Mouse (Mus musculus) limb, embryonic 14.5 days (tissue): Measurements from ENCODE around the gene Pde10a. TPM values are rescaled to one million over a fixed set of nuclear protein-coding genes. Genes with fewer than 3 reads are reported as not detected.

Experiments
- ATAC-seq: fragments of 200-750 bp; cut with Nextera tagmentation; 2 replicates; pipeline ENCODE4 v1.8.0; 2017; ENCODE audit warnings: low read depth, moderate number of reproducible peaks, moderate TSS enrichment; ENCODE audit not compliant: low FRiP score
- DNase-seq: peaks from one replicate; pipeline ENCODE4 v3.0.0-alpha.2; 2015; ENCODE audit warnings: low spot score
- H3K27ac ChIP-seq: fragments of 300-500 bp; sonication (generic); replicated peaks from 2 replicates; pipeline ENCODE4 v1.5.1; 2014; ENCODE audit warnings: low read depth, mild to moderate bottlenecking, low read length, moderate library complexity, mixed read lengths
- H3K27me3 ChIP-seq: fragments of 300-500 bp; sonication (generic); 2 replicates; pipeline ENCODE4 v1.6.1; 2014; ENCODE audit warnings: low read length, mixed read lengths; ENCODE audit not compliant: control insufficient read depth, insufficient read depth
- H3K36me3 ChIP-seq: fragments of 300-500 bp; sonication (generic); 2 replicates; pipeline ENCODE4 v1.6.1; 2014; ENCODE audit warnings: mild to moderate bottlenecking, low read length, moderate library complexity, mixed read lengths; ENCODE audit not compliant: control insufficient read depth, insufficient read depth
- H3K4me1 ChIP-seq: fragments of 300-500 bp; sonication (generic); 2 replicates; pipeline ENCODE4 v1.6.1; 2014; ENCODE audit warnings: antibody characterized with exemption, low read length, mixed read lengths; ENCODE audit not compliant: control insufficient read depth, insufficient read depth
- H3K4me2 ChIP-seq: fragments of 300-500 bp; sonication (generic); replicated peaks from 2 replicates; pipeline ENCODE4 v1.6.1; 2014; ENCODE audit warnings: low read depth, mild to moderate bottlenecking, low read length, moderate library complexity; ENCODE audit not compliant: severe bottlenecking
- H3K4me3 ChIP-seq: fragments of 300-500 bp; sonication (generic); replicated peaks from 2 replicates; pipeline ENCODE4 v1.5.1; 2014; ENCODE audit warnings: low read length
- H3K9ac ChIP-seq: fragments of 300-500 bp; sonication (generic); 2 replicates; pipeline ENCODE4 v1.6.1; 2014; ENCODE audit warnings: mild to moderate bottlenecking, low read depth, low read length, moderate library complexity; ENCODE audit not compliant: severe bottlenecking
- H3K9me3 ChIP-seq: fragments of 300-500 bp; sonication (generic); 2 replicates; pipeline ENCODE4 v1.6.1; 2016; ENCODE audit warnings: low read length; ENCODE audit not compliant: control insufficient read depth
- POLR2A ChIP-seq: fragments of 200-500 bp; IDR thresholded peaks from 2 replicates; pipeline ENCODE4 v1.8.0; 2012; ENCODE audit warnings: inconsistent platforms, mild to moderate bottlenecking, moderate library complexity, borderline replicate concordance; ENCODE audit not compliant: insufficient read depth, insufficient read length; ENCODE audit errors: extremely low read depth
- WGBS: fragments of 180-500 bp; shearing (Covaris S2); extraction: QIAGEN DNeasy Blood & Tissue Kit; methylation state at CpG from one replicate; pipeline ENCODE4 v1.1.7; 2014; 5-methylcytosine and 5-hydroxymethylcytosine counted together
- polyA plus RNA-seq, 2 experiments: library from polyadenylated mRNA; depleted of rRNA in 1 of 2; stranded (reverse) in 1 of 2; unstranded in 1 of 2; fragments of >200 nt; fragmentation: Nextera tagmentation in 1 of 2; extraction: Ambion mirVana in 1 of 2; gene quantifications; 2 replicates each; pipeline versions ENCODE4 v1.2.1 to v1.2.3; 2012 to 2014

Pde10a gene
- polyA plus RNA-seq, 2 experiments = 3.8 to 5.0 TPM

- no peak overlapping the region for H3K4me3 ChIP-seq
- ATAC-seq = no peak
- 67% methylated on average over 5 of the region's 5 CpGs for WGBS
- no peaks in the 10 kb centered on the region for H3K36me3 ChIP-seq
- TF ChIP-seq POLR2A = no peak
- H3K9me3 ChIP-seq = no peaks in the 10 kb centered on the region
- no peak for DNase-seq
- H3K27ac ChIP-seq = no peak overlapping the region
- H3K9ac ChIP-seq = no peak overlapping the region
- peaks cover 8% of the 10 kb centered on the region for H3K4me1 ChIP-seq
- H3K4me2 ChIP-seq = no peak overlapping the region
- no peaks in the 10 kb centered on the region for H3K27me3 ChIP-seq
Measured at GRCm38 (mm10) chr17:8985714-8986113, 460.5 kb downstream of the Pde10a start.

- H3K4me2 ChIP-seq = no peak overlapping the region
- peaks cover 8% of the 10 kb centered on the region for H3K4me1 ChIP-seq
- H3K4me3 ChIP-seq = no peak overlapping the region
- no peak overlapping the region for H3K27ac ChIP-seq
- no peak overlapping the region for H3K9ac ChIP-seq
- ATAC-seq = no peak
- H3K27me3 ChIP-seq = no peaks in the 10 kb centered on the region
- peak; percentile 4 for DNase-seq
- 82% methylated on average over 2 of the region's 2 CpGs for WGBS
- H3K36me3 ChIP-seq = no peaks in the 10 kb centered on the region
- TF ChIP-seq POLR2A = no peak
- H3K9me3 ChIP-seq = no peaks in the 10 kb centered on the region
Measured at GRCm38 (mm10) chr17:8986551-8986950, 461.4 kb downstream of the Pde10a start.

GRCm38 (mm10) chr17:8987369-8987768, 462.2 kb downstream of the Pde10a start:
- H3K36me3 ChIP-seq = no peaks in the 10 kb centered on the region
- ATAC-seq = no peak
- 79% methylated on average over 5 of the region's 5 CpGs for WGBS
- H3K9ac ChIP-seq = no peak overlapping the region
- H3K27me3 ChIP-seq = no peaks in the 10 kb centered on the region
- no peak overlapping the region for H3K27ac ChIP-seq
- no peaks in the 10 kb centered on the region for H3K9me3 ChIP-seq
- no peak for DNase-seq
- H3K4me1 ChIP-seq = peaks cover 8% of the 10 kb centered on the region
- no peak overlapping the region for H3K4me3 ChIP-seq
- TF ChIP-seq POLR2A = no peak
- H3K4me2 ChIP-seq = no peak overlapping the region

DNA sequence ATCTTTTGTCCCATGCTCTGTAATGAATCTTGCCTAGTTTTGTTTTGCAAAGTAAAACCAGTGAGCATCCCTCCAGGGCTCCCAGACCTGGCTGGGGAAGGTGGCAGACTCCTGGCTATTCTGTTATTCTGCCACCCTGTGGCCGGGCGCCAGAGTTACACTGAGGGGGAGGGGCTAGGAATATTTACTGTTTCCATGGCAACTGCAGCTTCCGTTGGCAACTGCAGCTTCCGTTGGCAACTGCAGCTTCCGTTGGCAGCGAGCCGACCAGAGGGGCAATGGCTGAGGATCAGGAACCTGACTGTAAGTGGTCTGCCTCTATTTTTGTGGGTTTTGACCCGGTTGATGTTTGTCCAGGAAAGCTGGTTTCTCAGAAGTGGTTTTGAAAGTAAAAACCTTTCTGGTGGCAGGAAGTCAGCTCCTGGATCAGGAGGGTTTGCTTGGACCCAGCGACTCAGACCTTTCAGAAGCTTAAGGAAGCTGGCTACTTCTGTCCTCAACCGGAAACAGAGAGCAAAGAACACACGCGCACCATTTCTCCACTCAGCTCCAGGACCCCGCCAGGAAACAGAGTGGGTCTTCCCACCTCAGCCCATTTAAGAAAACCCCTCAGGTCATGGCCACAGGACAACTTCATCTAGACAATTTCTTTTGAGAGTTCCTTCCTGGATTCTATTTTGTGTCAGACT, 463.1 kb downstream of the Pde10a start, which contains the start of gene 1700010I14Rik:
Gene 1700010I14Rik (plus strand): TSS at position 215 of the 689 bp plus-strand sequence.
- Histone ChIP-seq H3K27me3 (no peaks in the 10 kb centered on the region), H3K4me3 (peak within 1 kb of the TSS; percentile 19), H3K36me3 (no peaks in the 10 kb centered on the region), H3K4me1 (peaks cover 8% of the 10 kb centered on the region), H3K9me3 (no peaks in the 10 kb centered on the region), H3K27ac (no peak within 1 kb of the TSS), H3K9ac (no peak within 1 kb of the TSS), H3K4me2 (peak within 1 kb of the TSS; percentile 32)
- WGBS = 4% methylated on average over 13 of the region's 13 CpGs
- no peak for ATAC-seq
- TF ChIP-seq POLR2A = no peak
- DNase-seq = peak; percentile 50

DNA sequence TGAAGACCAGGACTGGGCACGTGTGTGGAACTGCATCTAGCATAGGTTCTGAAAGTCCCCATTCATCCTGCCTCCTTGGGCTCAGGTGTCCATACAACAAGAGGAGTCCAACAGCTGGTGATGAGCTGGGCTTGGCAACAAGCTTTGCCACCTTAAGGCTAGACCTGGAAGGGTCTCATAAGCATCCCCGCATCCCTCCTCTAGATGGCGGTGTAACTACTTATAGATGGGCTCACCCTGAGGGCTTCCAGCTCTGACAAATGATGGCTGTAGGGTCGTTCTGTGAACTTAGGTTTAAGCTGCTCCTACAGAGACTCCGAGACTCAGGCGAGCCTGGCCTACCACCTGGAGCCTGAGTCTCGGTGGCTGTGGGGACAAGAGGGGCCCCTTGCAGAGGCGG, 466.0 kb downstream of the Pde10a start:
- Histone ChIP-seq H3K4me2 (no peak overlapping the region), H3K36me3 (no peaks in the 10 kb centered on the region), H3K4me3 (no peak overlapping the region), H3K27me3 (no peaks in the 10 kb centered on the region), H3K9me3 (no peaks in the 10 kb centered on the region), H3K27ac (no peak overlapping the region), H3K4me1 (peaks cover 8% of the 10 kb centered on the region), H3K9ac (no peak overlapping the region)
- TF ChIP-seq POLR2A = no peak
- 35% methylated on average over 8 of the region's 8 CpGs for WGBS
- ATAC-seq (no peak), DNase-seq (no peak)
